7 mouse cellular contexts compared by ENCODE assay signal in the genomic region with DNA sequence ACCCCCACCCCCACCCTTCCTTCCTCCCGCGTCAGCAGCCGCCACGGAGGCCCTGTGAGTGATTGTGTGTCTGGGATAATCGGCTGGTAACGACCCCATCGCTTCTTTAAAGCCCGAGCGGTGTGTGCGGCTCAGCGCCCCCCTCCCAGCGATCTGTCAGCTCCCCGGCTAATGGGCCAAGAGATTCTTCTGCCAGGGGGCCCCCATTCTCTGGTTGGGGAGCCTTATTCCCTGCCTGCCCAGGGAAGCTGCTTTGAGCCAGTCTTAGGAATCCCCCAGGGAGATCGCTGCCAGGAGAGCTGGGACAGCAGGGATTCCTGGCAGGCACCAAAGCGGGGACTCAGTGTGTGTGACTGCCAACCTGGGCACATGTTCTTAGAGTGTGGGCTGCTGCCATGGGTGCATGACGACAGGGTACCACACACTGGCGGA. TPM values are rescaled to one million over a fixed set of nuclear protein-coding genes. Genes with fewer than 3 reads are reported as not detected.
DNase-seq lines count a peak whose midpoint lies in the region; ATAC-seq lines count a peak whose summit lies in the region.

No protein-coding gene starts in this region.

- peaks cover 77% of the 10 kb centered on the region for H3K36me3 ChIP-seq in embryonic facial prominence, embryonic 14.5 days (ENCODE audit: control insufficient read depth, insufficient read depth, low read length)
- H3K36me3 ChIP-seq in hindbrain, embryonic 11.5 days (ENCODE audit: control insufficient read depth, insufficient read depth, low read length) = no peaks in the 10 kb centered on the region
- peaks cover 82% of the 10 kb centered on the region for H3K36me3 ChIP-seq in limb, embryonic 12.5 days

- H3K4me2 ChIP-seq in embryonic facial prominence, embryonic 14.5 days (ENCODE audit: low read depth, low read length) = peak overlapping the region; percentile 3
- H3K4me2 ChIP-seq in hindbrain, embryonic 11.5 days (replicated peaks; ENCODE audit: low read depth, low read length) = peak overlapping the region; percentile 60
- H3K4me2 ChIP-seq in limb, embryonic 12.5 days = peak overlapping the region; percentile 16

- H3K4me1 ChIP-seq in embryonic facial prominence, embryonic 14.5 days (ENCODE audit: control insufficient read depth, insufficient read depth, low read length) = peaks cover 64% of the 10 kb centered on the region
- peaks cover 59% of the 10 kb centered on the region for H3K4me1 ChIP-seq in hindbrain, embryonic 11.5 days (replicated peaks; ENCODE audit: control insufficient read depth, insufficient read depth, low read length)
- peaks cover 72% of the 10 kb centered on the region for H3K4me1 ChIP-seq in limb, embryonic 12.5 days (replicated peaks)

- H3K4me3 ChIP-seq in embryonic facial prominence, embryonic 14.5 days (ENCODE audit: low read depth, low read length) = no peak overlapping the region
- peak overlapping the region; percentile 23 for H3K4me3 ChIP-seq in hindbrain, embryonic 11.5 days (ENCODE audit: low read depth, low read length)
- no peak overlapping the region for H3K4me3 ChIP-seq in limb, embryonic 12.5 days (replicated peaks)

- peak; percentile 75 for DNase-seq in layer of hippocampus, adult 11-12 months (ENCODE audit: low spot score)
- DNase-seq in layer of hippocampus, adult 9-10 months (ENCODE audit: low spot score) = no peak
- no peak for DNase-seq in embryonic facial prominence, embryonic 14.5 days (ENCODE audit: low spot score)
- peak; percentile 75 for DNase-seq in hindbrain, embryonic 11.5 days (ENCODE audit: low spot score)
- peak; percentile 75 to 78 for DNase-seq in right cerebral cortex, postnatal 36 days (ENCODE audit: low spot score in 2 of 2)
- no peak for DNase-seq in urinary bladder, postnatal 25 days (ENCODE audit: low spot score)

- no peaks in the 10 kb centered on the region for H3K27me3 ChIP-seq in embryonic facial prominence, embryonic 14.5 days (replicated peaks; ENCODE audit: control insufficient read depth, insufficient read depth, low read length)
- H3K27me3 ChIP-seq in hindbrain, embryonic 11.5 days (ENCODE audit: control insufficient read depth, insufficient read depth, low read length) = no peaks in the 10 kb centered on the region
- H3K27me3 ChIP-seq in limb, embryonic 12.5 days = no peaks in the 10 kb centered on the region

- H3K27ac ChIP-seq in embryonic facial prominence, embryonic 14.5 days (replicated peaks; ENCODE audit: low read depth, low read length) = peak overlapping the region; percentile 68; the same call in 1 of the 2 replicates
- peak overlapping the region; percentile 99 for H3K27ac ChIP-seq in hindbrain, embryonic 11.5 days (ENCODE audit: low read depth, low read length)
- peak overlapping the region; percentile 75 for H3K27ac ChIP-seq in limb, embryonic 12.5 days

- H3K9me3 ChIP-seq in embryonic facial prominence, embryonic 14.5 days (ENCODE audit: control insufficient read depth, low read length) = no peaks in the 10 kb centered on the region
- H3K9me3 ChIP-seq in hindbrain, embryonic 11.5 days (ENCODE audit: control insufficient read depth, low read length) = no peaks in the 10 kb centered on the region
- no peaks in the 10 kb centered on the region for H3K9me3 ChIP-seq in limb, embryonic 12.5 days

- H3K9ac ChIP-seq in embryonic facial prominence, embryonic 14.5 days (ENCODE audit: low read depth, low read length) = peak overlapping the region; percentile 51; the same call in 1 of the 2 replicates
- peak overlapping the region; percentile 32 for H3K9ac ChIP-seq in hindbrain, embryonic 11.5 days (ENCODE audit: low read depth, low read length)
- peak overlapping the region; percentile 34; the same call in 1 of the 2 replicates for H3K9ac ChIP-seq in limb, embryonic 12.5 days (replicated peaks)

- no peak; the same call in 1 of the 2 replicates for ATAC-seq in embryonic facial prominence, embryonic 14.5 days (ENCODE audit: low read depth)
- peak; percentile 52 for ATAC-seq in hindbrain, embryonic 11.5 days (ENCODE audit: low FRiP score)
- no peak for ATAC-seq in limb, embryonic 12.5 days (ENCODE audit: insufficient number of reproducible peaks, insufficient read depth, low FRiP score, low TSS enrichment, low read depth)

- 44% methylated on average over 6 of the region's 17 CpGs for WGBS in embryonic facial prominence, embryonic 14.5 days
- 18% methylated on average over 16 of the region's 17 CpGs for WGBS in hindbrain, embryonic 11.5 days
- WGBS in limb, embryonic 12.5 days = 14% methylated on average over 17 of the region's 17 CpGs

RNA-seq across cellular contexts. Expression of a gene that starts 13.3 kb away (rescaled TPM):
- 0.34 and 0.56 TPM in 2 replicates for polyA plus RNA-seq in embryonic facial prominence, embryonic 14.5 days (2014; fragmentation: Nextera tagmentation; extraction: Ambion mirVana)
- 0.28 and 0.74 TPM in 2 replicates for polyA plus RNA-seq in hindbrain, embryonic 11.5 days (2014; fragmentation: Nextera tagmentation; extraction: Ambion mirVana)
- polyA plus RNA-seq in limb, embryonic 12.5 days (2016; fragmentation: Nextera tagmentation; extraction: Ambion mirVana) = 0.51 TPM in 1 of 2 replicates, not detected in the other

RNA-seq across cellular contexts. Expression of a gene that starts 41.9 kb away (rescaled TPM):
- polyA plus RNA-seq in embryonic facial prominence, embryonic 14.5 days (2014; fragmentation: Nextera tagmentation; extraction: Ambion mirVana) = 46.4 and 50.3 TPM in 2 replicates
- 48.3 and 51.2 TPM in 2 replicates for polyA plus RNA-seq in hindbrain, embryonic 11.5 days (2014; fragmentation: Nextera tagmentation; extraction: Ambion mirVana)
- 47.1 TPM in 2 replicates for polyA plus RNA-seq in limb, embryonic 12.5 days (2016; fragmentation: Nextera tagmentation; extraction: Ambion mirVana)

RNA-seq across cellular contexts. Expression of a gene that starts 54.5 kb away (rescaled TPM):
- 181 and 201 TPM in 2 replicates for polyA plus RNA-seq in embryonic facial prominence, embryonic 14.5 days (2014; fragmentation: Nextera tagmentation; extraction: Ambion mirVana)
- 332 and 333 TPM in 2 replicates for polyA plus RNA-seq in hindbrain, embryonic 11.5 days (2014; fragmentation: Nextera tagmentation; extraction: Ambion mirVana)
- 347 and 362 TPM in 2 replicates for polyA plus RNA-seq in limb, embryonic 12.5 days (2016; fragmentation: Nextera tagmentation; extraction: Ambion mirVana)

Comparison
In these comparisons a context has a peak if more than half of its experiments do, and no peak if none do; other contexts are left out.
1. DNase-seq: peak in layer of hippocampus, adult 11-12 months (single experiment), hindbrain, embryonic 11.5 days (single experiment) and right cerebral cortex, postnatal 36 days (2 of 2); none in layer of hippocampus, adult 9-10 months (single experiment), embryonic facial prominence, embryonic 14.5 days (single experiment) and urinary bladder, postnatal 25 days (single experiment).
2. H3K4me2 ChIP-seq: peak in every context shown above with its lines; median percentile 60 in hindbrain, embryonic 11.5 days; 16 in limb, embryonic 12.5 days; 3 in embryonic facial prominence, embryonic 14.5 days.
3. Peak in every context shown above with its lines, with median percentiles within 50 percentile points of each other: H3K27ac ChIP-seq and H3K9ac ChIP-seq.